Mouse (Mus musculus) olfactory bulb, adult 2 months (tissue): Measurements from ENCODE around the gene Dok1.

Experiments used
- CTCF ChIP-seq: fragments of 200-500 bp; IDR thresholded peaks from 2 replicates; pipeline ENCODE4 v1.5.1; 2012; ENCODE audit warnings: low read depth, mild to moderate bottlenecking, low read length, moderate library complexity; ENCODE audit not compliant: insufficient read depth
- POLR2A ChIP-seq: fragments of 200-500 bp; IDR thresholded peaks from 2 replicates; pipeline ENCODE4 v1.6.1; 2012; ENCODE audit warnings: mild to moderate bottlenecking, low read depth, low read length, moderate library complexity; ENCODE audit not compliant: insufficient read depth

GRCm38 (mm10) chr6:82997511-82998102, 35.7 kb downstream of the Dok1 start:
- no peak for TF ChIP-seq POLR2A
- TF ChIP-seq CTCF: no peak
